Mouse (Mus musculus) G1E (cell line): ENCODE data around the gene BC055324. TPM values are rescaled to one million over a fixed set of nuclear protein-coding genes. Genes with fewer than 3 reads are reported as not detected.

Source experiments
- ATAC-seq: 2 replicates; pipeline ENCODE4 v1.8.0; 2016; ENCODE audit warnings: mild to moderate bottlenecking; ENCODE audit not compliant: insufficient number of reproducible peaks, poor library complexity, low FRiP score, severe bottlenecking; ENCODE audit errors: extremely low read depth
- DNase-seq: peaks from one replicate; pipeline ENCODE4 v3.0.0; 2012; ENCODE audit warnings: low spot score
- H3K27me3 ChIP-seq: 2 replicates; pipeline ENCODE4 v1.6.1; 2012; ENCODE audit warnings: mild to moderate bottlenecking, low read length, inconsistent platforms; ENCODE audit not compliant: insufficient read depth
- H3K36me3 ChIP-seq: replicated peaks from 2 replicates; pipeline ENCODE3; 2012; ENCODE audit warnings: mild to moderate bottlenecking, inconsistent platforms
- H3K4me1 ChIP-seq: 2 replicates; pipeline ENCODE4 v1.6.1; 2012; ENCODE audit warnings: low read depth, low read length, inconsistent platforms, mixed read lengths; ENCODE audit not compliant: insufficient read depth
- H3K4me3 ChIP-seq: 2 replicates; pipeline ENCODE4 v1.5.1; 2012; ENCODE audit warnings: low read depth, mild to moderate bottlenecking, inconsistent platforms, low read length, moderate library complexity, mixed read lengths
- H3K9me3 ChIP-seq: replicated peaks from 2 replicates; pipeline ENCODE4 v1.6.1; 2012; ENCODE audit warnings: inconsistent platforms
- CTCF ChIP-seq: IDR thresholded peaks from 2 replicates; pipeline ENCODE4 v1.5.1; 2012; ENCODE audit warnings: low read depth, low read length, inconsistent platforms, mixed read lengths
- GATA1 ChIP-seq: IDR thresholded peaks from 2 replicates; pipeline ENCODE4 v1.6.1; 2012; ENCODE audit warnings: borderline replicate concordance, low read length, inconsistent platforms, mixed read lengths
- GATA2 ChIP-seq: IDR thresholded peaks from 2 replicates; pipeline ENCODE4 v1.6.1; 2012; ENCODE audit warnings: low read depth, low read length, inconsistent platforms, borderline replicate concordance
- POLR2AphosphoS5 ChIP-seq: IDR thresholded peaks from 2 replicates; pipeline ENCODE4 v1.6.1; 2012; ENCODE audit warnings: low read depth, low read length, inconsistent platforms; ENCODE audit not compliant: insufficient replicate concordance
- TAL1 ChIP-seq: conservative IDR thresholded peaks from 2 replicates; pipeline ENCODE4 v1.6.1; 2012; ENCODE audit warnings: low read depth, low read length, inconsistent platforms, mixed read lengths
- polyA plus RNA-seq: library from polyadenylated mRNA; stranded (reverse); fragments of >175 nt; gene quantifications from 2 replicates; pipeline ENCODE4 v1.2.3, GENCODE M21; 2012
- total RNA-seq, 2 experiments: library from RNA; stranded (forward) in 1 of 2; stranded (reverse) in 1 of 2; fragments of 200-1000 nt in 1 of 2; fragments of >200 nt in 1 of 2; fragmentation: Nextera tagmentation in 1 of 2; gene quantifications; 2 replicates each; pipeline ENCODE4 v1.2.3; 2014 to 2017

BC055324 gene
- total and polyA plus RNA-seq, 3 experiments: 3.7 to 39.9 (median 26.0) TPM

DNA sequence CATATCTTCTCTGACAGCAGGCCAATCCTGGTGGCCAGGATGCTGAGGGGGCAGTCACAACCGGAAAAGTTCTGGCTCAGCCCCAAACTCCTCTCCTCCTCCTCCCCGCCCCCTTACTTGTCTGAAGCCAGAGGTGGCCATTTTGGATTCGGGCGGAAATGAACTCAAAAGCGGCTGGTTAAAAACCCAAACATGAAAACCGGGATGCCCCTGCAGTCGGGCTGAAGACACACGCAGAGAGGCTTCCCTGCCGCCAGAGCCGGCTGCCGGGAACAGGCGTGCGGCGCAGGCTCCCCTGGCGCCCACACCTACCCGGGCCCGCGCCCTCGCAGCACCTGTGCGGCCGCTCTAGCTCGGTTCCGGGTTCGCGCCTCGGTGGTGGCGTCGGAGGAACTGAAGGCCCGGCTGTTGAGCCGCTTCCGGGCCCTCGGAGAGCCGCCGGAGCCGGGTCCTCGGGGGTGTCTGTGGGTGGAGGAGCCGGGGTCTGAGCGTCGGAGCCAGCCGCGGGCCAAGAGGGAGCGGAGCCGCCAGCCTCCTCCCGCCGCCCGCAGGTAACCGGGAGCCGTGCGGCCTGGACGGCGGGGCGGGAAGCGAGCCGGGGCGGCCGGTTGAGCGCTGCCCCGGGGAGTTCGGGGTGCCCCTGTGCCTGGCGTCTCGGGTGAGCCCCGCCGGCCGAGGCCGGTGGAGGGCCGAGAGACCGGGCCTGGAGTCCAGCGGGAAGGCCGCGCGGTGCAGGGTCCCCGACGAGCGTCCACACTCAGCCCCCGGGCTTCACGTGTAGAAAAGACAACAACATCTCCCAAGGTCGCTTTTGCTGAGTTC, 64.7 kb downstream of the BC055324 start:
- peak; percentile 47 for ATAC-seq
- TF ChIP-seq TAL1: no peak
- TF ChIP-seq GATA2: no peak
- no peak for TF ChIP-seq GATA1
- TF ChIP-seq CTCF: no peak
- TF ChIP-seq POLR2AphosphoS5: no peak
- Histone ChIP-seq H3K4me3 (peak overlapping the region; percentile 88), H3K4me1 (peaks cover 42% of the 10 kb centered on the region), H3K27me3 (no peaks in the 10 kb centered on the region), H3K36me3 (peaks cover 34% of the 10 kb centered on the region), H3K9me3 (no peaks in the 10 kb centered on the region)
- peak; percentile 70 for DNase-seq

DNA sequence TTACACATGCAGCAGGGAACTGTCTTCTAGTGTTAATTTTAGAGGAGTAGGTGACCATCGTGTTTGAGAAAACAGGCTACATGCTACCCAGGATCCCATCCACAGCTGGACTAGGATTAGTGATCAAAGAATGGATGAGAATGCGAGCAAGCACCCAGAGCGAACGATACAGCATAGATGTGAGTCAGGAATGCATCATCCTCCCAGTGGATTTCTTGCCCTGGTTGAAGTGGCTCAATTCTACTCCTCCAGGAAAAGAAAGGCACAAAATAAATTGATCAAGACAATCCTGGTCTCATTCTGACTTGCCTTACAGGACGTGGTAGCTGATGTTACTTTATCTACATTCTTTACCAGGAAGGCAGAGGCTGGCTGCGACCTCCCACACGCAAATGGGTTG, 65.8 kb downstream of the BC055324 start, which contains the start of gene Scyl3:
Gene Scyl3 (plus strand): TSS at position 255 of the 400 bp plus-strand sequence.
- no peak for DNase-seq
- Histone ChIP-seq H3K27me3 (no peaks in the 10 kb centered on the region), H3K4me3 (peak within 1 kb of the TSS; percentile 88), H3K9me3 (no peaks in the 10 kb centered on the region), H3K36me3 (peaks cover 24% of the 10 kb centered on the region), H3K4me1 (peaks cover 37% of the 10 kb centered on the region)
- TF ChIP-seq CTCF: no peak
- no peak for TF ChIP-seq GATA1
- no peak for TF ChIP-seq POLR2AphosphoS5
- TF ChIP-seq GATA2: no peak
- TF ChIP-seq TAL1: no peak
- no peak for ATAC-seq

DNA sequence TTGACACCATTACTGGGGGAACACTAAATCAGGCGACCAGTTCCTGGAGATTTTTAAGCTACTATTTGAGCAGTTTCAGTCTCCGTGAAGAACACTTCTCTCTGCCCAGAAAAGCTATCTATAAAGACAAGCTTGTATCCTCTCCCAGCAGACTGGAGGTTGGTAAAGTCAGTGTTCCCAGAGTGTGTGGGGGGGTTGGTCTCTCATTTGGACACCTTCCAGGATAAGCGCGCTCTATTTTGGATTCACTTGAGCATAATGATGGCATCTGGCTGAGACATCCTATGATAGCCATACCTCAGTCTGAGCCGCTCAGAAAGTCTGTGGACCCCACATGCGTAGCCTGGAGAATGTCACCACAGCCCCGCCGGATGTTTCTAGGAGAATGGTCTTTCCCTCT, 70.5 kb downstream of the BC055324 start:
- Histone ChIP-seq H3K4me3 (no peak overlapping the region), H3K9me3 (no peaks in the 10 kb centered on the region), H3K36me3 (peaks cover 2% of the 10 kb centered on the region), H3K27me3 (0 out of 2 replicates have a peak, but pooled peaks cover 3% of the 10 kb centered on the region), H3K4me1 (peaks cover 11% of the 10 kb centered on the region)
- TF ChIP-seq CTCF: no peak
- TF ChIP-seq GATA2: no peak
- no peak for TF ChIP-seq GATA1
- TF ChIP-seq POLR2AphosphoS5: no peak
- TF ChIP-seq TAL1: no peak
- ATAC-seq: no peak
- no peak for DNase-seq

DNA sequence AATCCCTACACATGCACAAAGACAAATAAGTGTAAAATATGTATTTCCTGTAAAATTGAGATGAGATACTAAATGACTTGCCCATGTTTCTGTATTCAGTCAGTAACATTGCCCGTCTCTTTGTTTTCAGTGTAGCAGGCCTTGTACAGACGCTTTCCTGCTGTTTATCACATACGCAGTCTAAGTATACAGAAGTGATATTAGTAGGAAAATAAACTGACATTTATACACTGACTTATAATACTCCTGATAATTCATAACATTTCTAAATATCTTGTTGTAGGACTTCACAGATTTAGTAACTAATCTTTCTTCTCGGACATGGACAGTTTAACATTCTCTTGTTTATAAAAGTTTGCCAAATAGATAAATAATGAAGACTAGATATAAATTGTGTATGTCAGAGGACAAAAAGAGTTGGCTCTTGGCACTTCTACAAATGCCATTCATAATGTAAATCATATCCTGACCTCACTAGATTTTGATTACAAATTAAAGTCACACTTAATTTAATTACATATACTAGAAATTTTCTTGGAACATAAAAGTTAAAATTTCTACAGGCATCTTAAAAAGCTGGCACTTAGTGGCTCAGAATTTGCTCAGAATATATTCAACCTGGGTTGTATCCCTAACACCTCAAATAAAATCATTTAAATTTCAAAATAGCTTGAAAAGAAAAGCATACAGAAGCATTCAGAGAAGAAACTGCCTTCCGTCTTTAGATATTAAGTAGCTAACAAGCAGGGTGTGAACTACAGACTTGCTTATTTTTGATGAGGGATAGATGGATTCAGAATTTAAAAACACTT, 77.0 kb downstream of the BC055324 start:
- Histone ChIP-seq H3K36me3 (peaks cover 5% of the 10 kb centered on the region), H3K27me3 (no peaks in the 10 kb centered on the region; the same call in 1 of the 2 replicates), H3K4me1 (no peaks in the 10 kb centered on the region), H3K4me3 (no peak overlapping the region), H3K9me3 (no peaks in the 10 kb centered on the region)
- ATAC-seq (no peak), DNase-seq (no peak)
- no peak for TF ChIP-seq GATA2
- no peak for TF ChIP-seq CTCF
- TF ChIP-seq GATA1: no peak
- no peak for TF ChIP-seq POLR2AphosphoS5
- no peak for TF ChIP-seq TAL1

DNA sequence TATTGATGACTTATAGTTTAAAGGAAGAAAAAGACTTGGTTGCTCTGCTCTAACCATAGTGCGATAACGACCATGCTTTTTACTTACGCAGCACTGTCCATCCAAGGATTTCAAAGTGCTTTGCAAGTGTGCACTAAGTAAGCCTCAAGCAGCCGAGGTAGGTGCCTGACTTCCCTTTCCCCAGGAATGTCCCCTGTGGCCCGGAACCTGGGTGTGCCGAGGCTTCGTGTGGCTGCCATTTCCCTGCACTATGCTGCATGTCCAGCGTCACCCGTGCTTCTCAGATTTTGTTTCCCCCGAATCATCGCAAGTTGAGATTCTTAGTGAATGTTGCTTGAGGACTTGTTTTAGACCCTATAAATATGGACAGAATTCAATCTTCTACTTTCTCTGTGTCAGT, 82.6 kb downstream of the BC055324 start:
- no peak for TF ChIP-seq CTCF
- TF ChIP-seq TAL1: no peak
- TF ChIP-seq GATA2: no peak
- no peak for TF ChIP-seq GATA1
- no peak for TF ChIP-seq POLR2AphosphoS5
- ATAC-seq (no peak), DNase-seq (no peak)
- Histone ChIP-seq H3K36me3 (peaks cover 5% of the 10 kb centered on the region), H3K4me3 (no peak overlapping the region), H3K9me3 (no peaks in the 10 kb centered on the region), H3K4me1 (peaks cover 15% of the 10 kb centered on the region), H3K27me3 (no peaks in the 10 kb centered on the region; the same call in 1 of the 2 replicates)

DNA sequence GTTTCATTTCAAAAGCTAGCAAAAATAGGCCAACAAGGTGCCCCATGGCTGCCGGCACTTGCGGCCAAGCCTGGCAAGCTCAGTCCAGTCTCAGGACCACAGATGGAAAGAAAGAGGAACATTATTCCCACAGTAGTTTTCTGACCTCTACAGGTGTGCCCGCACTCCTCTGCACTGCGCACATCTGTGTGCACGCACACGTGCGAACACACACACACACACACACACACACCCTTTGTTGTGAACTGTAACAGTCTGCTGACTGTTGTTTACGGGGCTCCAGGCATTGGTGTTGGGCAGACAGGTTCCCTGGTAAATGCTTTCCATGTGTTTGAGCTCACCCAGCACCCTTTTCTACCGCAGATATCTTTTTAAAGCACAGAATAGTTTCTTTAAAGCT, 83.8 kb downstream of the BC055324 start:
- no peaks in the 10 kb centered on the region for H3K9me3 ChIP-seq
- peaks cover 5% of the 10 kb centered on the region for H3K36me3 ChIP-seq
- DNase-seq: no peak
- TF ChIP-seq GATA2 (no peak), TAL1 (no peak), CTCF (no peak), GATA1 (no peak), POLR2AphosphoS5 (no peak)
- peaks cover 19% of the 10 kb centered on the region for H3K4me1 ChIP-seq
- H3K4me3 ChIP-seq: no peak overlapping the region
- H3K27me3 ChIP-seq: no peaks in the 10 kb centered on the region; the same call in 1 of the 2 replicates
- no peak for ATAC-seq
